9 mouse cellular contexts compared by ENCODE assay signal in the genomic region with DNA sequence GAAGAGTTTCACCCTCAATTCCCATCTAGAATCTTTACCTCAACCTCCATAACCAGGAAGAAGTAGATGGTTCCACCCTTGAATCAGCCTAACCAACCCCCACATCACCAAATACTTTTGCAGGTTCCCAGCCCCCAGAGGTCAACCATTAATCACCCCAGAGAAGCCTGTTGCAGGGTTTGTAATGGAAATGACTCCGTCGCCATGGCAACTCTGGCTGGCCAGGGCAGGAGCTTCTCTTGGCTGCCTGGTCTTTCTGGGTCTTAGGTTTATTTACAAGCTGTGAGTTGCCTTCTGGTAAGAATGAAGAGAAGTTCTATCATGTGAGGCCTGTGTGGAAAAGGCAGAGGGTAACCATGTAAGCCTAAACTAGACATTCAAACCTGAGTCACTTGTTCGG.
DNase-seq lines count a peak whose midpoint lies in the region; ATAC-seq lines count a peak whose summit lies in the region.
"Had no signal": no experiment of that assay in that cellular context is flagged by ENCODE, and none has a peak within 500 bp of the region (broad histone marks: within the 10 kb centered on the region; RNA-seq: fewer than 3 reads in every experiment).

No protein-coding gene starts in this region.

- intact Hi-C loops in heart, postnatal 25 days (cut with DNase I): no loop called here

- no peaks in the 10 kb centered on the region for H3K9me3 ChIP-seq in forebrain, embryonic 10.5 days
- H3K9me3 ChIP-seq in forebrain, embryonic 16.5 days (ENCODE audit: control insufficient read depth, low read length): no peaks in the 10 kb centered on the region
- H3K9me3 ChIP-seq in embryonic facial prominence, embryonic 10.5 days: no peaks in the 10 kb centered on the region
- H3K9me3 ChIP-seq: embryonic facial prominence, embryonic 15.5 days had no signal

- H3K9ac ChIP-seq in forebrain, embryonic 16.5 days (replicated peaks; ENCODE audit: low read depth, low read length): no peak overlapping the region
- H3K9ac ChIP-seq: embryonic facial prominence, embryonic 15.5 days had no signal

- ATAC-seq in forebrain, embryonic 16.5 days: no peak
- ATAC-seq in erythroblast, adult 5-6 weeks (replicated peaks; ENCODE audit: low FRiP score, poor library complexity, severe bottlenecking): no peak

- H3K4me3 ChIP-seq in forebrain, embryonic 10.5 days: no peak overlapping the region
- no peak overlapping the region for H3K4me3 ChIP-seq in forebrain, embryonic 16.5 days (replicated peaks; ENCODE audit: low read length)
- H3K4me3 ChIP-seq in embryonic facial prominence, embryonic 10.5 days: 0 out of 2 replicates have a peak overlapping the region, but pooled peaks have one; percentile 2
- H3K4me3 ChIP-seq: embryonic facial prominence, embryonic 15.5 days had no signal

- no peak overlapping the region for H3K4me2 ChIP-seq in forebrain, embryonic 16.5 days (ENCODE audit: low read length)
- H3K4me2 ChIP-seq: embryonic facial prominence, embryonic 15.5 days had no signal

- H3K27ac ChIP-seq in forebrain, embryonic 10.5 days: peak overlapping the region; percentile 72
- no peak overlapping the region for H3K27ac ChIP-seq in forebrain, embryonic 16.5 days (ENCODE audit: low read length)
- H3K27ac ChIP-seq in embryonic facial prominence, embryonic 10.5 days (replicated peaks): peak overlapping the region; percentile 77
- H3K27ac ChIP-seq: embryonic facial prominence, embryonic 15.5 days had no signal

- 27% methylated on average over 3 of the region's 3 CpGs for WGBS in forebrain, embryonic 10.5 days
- 44% methylated on average over 3 of the region's 3 CpGs for WGBS in forebrain, embryonic 16.5 days
- WGBS in embryonic facial prominence, embryonic 10.5 days: 32% methylated on average over 3 of the region's 3 CpGs

- H3K36me3 ChIP-seq in forebrain, embryonic 10.5 days (replicated peaks): no peaks in the 10 kb centered on the region
- no peaks in the 10 kb centered on the region for H3K36me3 ChIP-seq in forebrain, embryonic 16.5 days (ENCODE audit: control insufficient read depth, insufficient read depth)
- H3K36me3 ChIP-seq in embryonic facial prominence, embryonic 10.5 days (replicated peaks): no peaks in the 10 kb centered on the region
- H3K36me3 ChIP-seq: embryonic facial prominence, embryonic 15.5 days had no signal

- peaks cover 29% of the 10 kb centered on the region for H3K4me1 ChIP-seq in forebrain, embryonic 10.5 days
- H3K4me1 ChIP-seq in forebrain, embryonic 16.5 days (replicated peaks; ENCODE audit: control insufficient read depth, insufficient read depth, low read length): no peaks in the 10 kb centered on the region; the same call in 1 of the 2 replicates
- H3K4me1 ChIP-seq in embryonic facial prominence, embryonic 10.5 days: peaks cover 47% of the 10 kb centered on the region

- DNase-seq in forebrain, embryonic 10.5 days (ENCODE audit: extremely low spot score, low spot score): peak; percentile 67
- DNase-seq in ES-CJ7 (ENCODE audit: low read depth, low spot score): peak; percentile 90
- DNase-seq in embryonic facial prominence, embryonic 10.5 days (ENCODE audit: low spot score): peak; percentile 79
- DNase-seq in kidney, postnatal 14 days: peak; percentile 28
- DNase-seq in yolk sac, embryonic 10.5 days (ENCODE audit: low spot score): peak; percentile 85
- no peak for DNase-seq in heart, postnatal 25 days (ENCODE audit: low spot score)

- H3K27me3 ChIP-seq in forebrain, embryonic 10.5 days (ENCODE audit: poor library complexity, severe bottlenecking): no peaks in the 10 kb centered on the region
- no peaks in the 10 kb centered on the region for H3K27me3 ChIP-seq in forebrain, embryonic 16.5 days (replicated peaks; ENCODE audit: control insufficient read depth, insufficient read depth, low read length)
- no peaks in the 10 kb centered on the region for H3K27me3 ChIP-seq in embryonic facial prominence, embryonic 10.5 days (replicated peaks; ENCODE audit: low read depth, poor library complexity, severe bottlenecking)
- H3K27me3 ChIP-seq: embryonic facial prominence, embryonic 15.5 days had no signal
